Mouse (Mus musculus): ENCODE results near the gene Gm13119. TPM values are rescaled to one million over a fixed set of nuclear protein-coding genes. Genes with fewer than 3 reads are reported as not detected.
"Not testable (repeated sequence)": the region's sequence is repeated elsewhere in the genome, so short reads cannot be mapped to it uniquely, and the experiment has no call there.

The Gm13119 gene
- not detected in 2 replicates for polyA plus RNA-seq (2016; fragmentation: Nextera tagmentation; extraction: Ambion mirVana)

GRCm38 (mm10) chr4:144357642-144358041 is at the start of gene Gm13119:
Gm13119 (plus strand) TSS chr4:144357942.
- H3K4me3 ChIP-seq (replicated peaks); H3K4me1 ChIP-seq; H3K9ac ChIP-seq; H3K27ac ChIP-seq; H3K4me2 ChIP-seq; H3K36me3 ChIP-seq (replicated peaks); H3K27me3 ChIP-seq; ATAC-seq (ENCODE audit: low FRiP score): not testable (repeated sequence)
- peaks cover 26% of the 10 kb centered on the region; the same call in 1 of the 2 replicates for H3K9me3 ChIP-seq
- 86% methylated on average over 3 of the region's 3 CpGs for WGBS

- H3K4me1 ChIP-seq; H3K4me3 ChIP-seq (replicated peaks); H3K9ac ChIP-seq; H3K27ac ChIP-seq; H3K36me3 ChIP-seq (replicated peaks); H3K4me2 ChIP-seq; H3K9me3 ChIP-seq; ATAC-seq (ENCODE audit: low FRiP score); H3K27me3 ChIP-seq: not testable (repeated sequence)
- WGBS: 75% methylated on average over 2 of the region's 2 CpGs
Observed at GRCm38 (mm10) chr4:144312666-144313460, 44.9 kb upstream of the Gm13119 start.

- not testable (repeated sequence) for H3K4me3 ChIP-seq (replicated peaks); H3K27ac ChIP-seq; H3K36me3 ChIP-seq (replicated peaks); ATAC-seq (ENCODE audit: low FRiP score); H3K9me3 ChIP-seq; H3K27me3 ChIP-seq; H3K9ac ChIP-seq; H3K4me1 ChIP-seq; H3K4me2 ChIP-seq
- 69% methylated on average over 4 of the region's 4 CpGs for WGBS
Observed at GRCm38 (mm10) chr4:144329949-144330348, 27.8 kb upstream of the Gm13119 start, which contains the start of gene Gm13128. Gm13128 (plus strand) TSS chr4:144330249.

- H3K4me3 ChIP-seq (replicated peaks); H3K27ac ChIP-seq; H3K36me3 ChIP-seq (replicated peaks); H3K9ac ChIP-seq; H3K9me3 ChIP-seq; H3K4me1 ChIP-seq; ATAC-seq (ENCODE audit: low FRiP score); H3K27me3 ChIP-seq; H3K4me2 ChIP-seq: not testable (repeated sequence)
- WGBS: 71% methylated on average over 3 of the region's 3 CpGs
Observed at GRCm38 (mm10) chr4:144335856-144336255, 21.9 kb upstream of the Gm13119 start.

GRCm38 (mm10) chr4:144377911-144378310 is 20.2 kb downstream of the Gm13119 start, which contains the start of gene Pramef20:
Pramef20 (minus strand) TSS chr4:144377933.
- Histone ChIP-seq H3K9ac (no peak within 1 kb of the TSS), H3K4me3 (replicated peaks) (no peak within 1 kb of the TSS), H3K4me1 (no peaks in the 10 kb centered on the region), H3K9me3 (peaks cover 32% of the 10 kb centered on the region), H3K27me3 (no peaks in the 10 kb centered on the region), H3K4me2 (no peak within 1 kb of the TSS), H3K27ac (no peak within 1 kb of the TSS), H3K36me3 (replicated peaks) (no peaks in the 10 kb centered on the region)
- 60% methylated on average over 2 of the region's 2 CpGs for WGBS
- ATAC-seq (ENCODE audit: low FRiP score): no peak

GRCm38 (mm10) chr4:144396316-144396715 is 38.6 kb downstream of the Gm13119 start:
- Histone ChIP-seq H3K27me3 (no peaks in the 10 kb centered on the region), H3K9ac (no peak overlapping the region), H3K4me3 (replicated peaks) (no peak overlapping the region), H3K27ac (no peak overlapping the region), H3K4me2 (no peak overlapping the region), H3K9me3 (peaks cover 24% of the 10 kb centered on the region), H3K36me3 (replicated peaks) (no peaks in the 10 kb centered on the region), H3K4me1 (no peaks in the 10 kb centered on the region)
- WGBS: 51% methylated on average over 3 of the region's 3 CpGs
- no peak for ATAC-seq (ENCODE audit: low FRiP score)

GRCm38 (mm10) chr4:144402712-144403111 is 45.0 kb downstream of the Gm13119 start:
- ATAC-seq (ENCODE audit: low FRiP score): no peak
- H3K4me2 ChIP-seq: no peak overlapping the region
- H3K4me1 ChIP-seq: no peaks in the 10 kb centered on the region
- H3K27ac ChIP-seq: no peak overlapping the region
- H3K36me3 ChIP-seq (replicated peaks): no peaks in the 10 kb centered on the region
- WGBS: 86% methylated on average over 4 of the region's 4 CpGs
- 0 out of 2 replicates have a peak, but pooled peaks cover 1% of the 10 kb centered on the region for H3K9me3 ChIP-seq
- H3K27me3 ChIP-seq: no peaks in the 10 kb centered on the region
- no peak overlapping the region for H3K4me3 ChIP-seq (replicated peaks)
- no peak overlapping the region for H3K9ac ChIP-seq

GRCm38 (mm10) chr4:144404456-144405086 is 46.8 kb downstream of the Gm13119 start:
- ATAC-seq (ENCODE audit: low FRiP score): no peak
- WGBS: 8% methylated on average over 17 of the region's 17 CpGs
- Histone ChIP-seq H3K4me3 (replicated peaks) (no peak overlapping the region; the same call in 1 of the 2 replicates), H3K9ac (no peak overlapping the region), H3K27ac (no peak overlapping the region), H3K9me3 (0 out of 2 replicates have a peak, but pooled peaks cover 10% of the 10 kb centered on the region), H3K36me3 (replicated peaks) (no peaks in the 10 kb centered on the region), H3K4me2 (peak overlapping the region; percentile 22; the same call in 1 of the 2 replicates), H3K27me3 (no peaks in the 10 kb centered on the region), H3K4me1 (no peaks in the 10 kb centered on the region)

- 61% methylated on average over 3 of the region's 3 CpGs for WGBS
- Histone ChIP-seq H3K9me3 (0 out of 2 replicates have a peak, but pooled peaks cover 17% of the 10 kb centered on the region), H3K4me1 (no peaks in the 10 kb centered on the region), H3K27ac (no peak overlapping the region), H3K4me3 (replicated peaks) (no peak overlapping the region), H3K36me3 (replicated peaks) (no peaks in the 10 kb centered on the region), H3K4me2 (no peak overlapping the region), H3K27me3 (no peaks in the 10 kb centered on the region), H3K9ac (no peak overlapping the region)
- no peak for ATAC-seq (ENCODE audit: low FRiP score)
Observed at GRCm38 (mm10) chr4:144406261-144406660, 48.5 kb downstream of the Gm13119 start.

GRCm38 (mm10) chr4:144408290-144408689 is 50.5 kb downstream of the Gm13119 start, which contains the start of gene Pramef12:
Pramef12 (minus strand) TSS chr4:144408464.
- WGBS: 84% methylated on average over 9 of the region's 9 CpGs
- no peaks in the 10 kb centered on the region for H3K36me3 ChIP-seq (replicated peaks)
- H3K27me3 ChIP-seq: no peaks in the 10 kb centered on the region
- no peak for ATAC-seq (ENCODE audit: low FRiP score)
- H3K4me2 ChIP-seq: no peak within 1 kb of the TSS
- H3K4me1 ChIP-seq: no peaks in the 10 kb centered on the region
- peaks cover 22% of the 10 kb centered on the region for H3K9me3 ChIP-seq
- H3K27ac ChIP-seq: no peak within 1 kb of the TSS
- no peak within 1 kb of the TSS for H3K9ac ChIP-seq
- H3K4me3 ChIP-seq (replicated peaks): no peak within 1 kb of the TSS

Measured in forebrain, embryonic 12.5 days (tissue).